Mouse (Mus musculus): ENCODE results near the gene Islr2.

GRCm38 (mm10) chr9:58160315-58160714 is 43.8 kb downstream of the Islr2 start:
- TF ChIP-seq POLR2A (IDR thresholded peaks at IDR 0.05; ENCODE audit: low read depth, low read length), result no peak
- TF ChIP-seq CTCF (IDR thresholded peaks at IDR 0.05; ENCODE audit: extremely low read depth, insufficient read depth, insufficient read length, insufficient replicate concordance), result no peak
